Mouse (Mus musculus): ENCODE measurements around the gene Mrps18a.

Mrps18a gene

DNA sequence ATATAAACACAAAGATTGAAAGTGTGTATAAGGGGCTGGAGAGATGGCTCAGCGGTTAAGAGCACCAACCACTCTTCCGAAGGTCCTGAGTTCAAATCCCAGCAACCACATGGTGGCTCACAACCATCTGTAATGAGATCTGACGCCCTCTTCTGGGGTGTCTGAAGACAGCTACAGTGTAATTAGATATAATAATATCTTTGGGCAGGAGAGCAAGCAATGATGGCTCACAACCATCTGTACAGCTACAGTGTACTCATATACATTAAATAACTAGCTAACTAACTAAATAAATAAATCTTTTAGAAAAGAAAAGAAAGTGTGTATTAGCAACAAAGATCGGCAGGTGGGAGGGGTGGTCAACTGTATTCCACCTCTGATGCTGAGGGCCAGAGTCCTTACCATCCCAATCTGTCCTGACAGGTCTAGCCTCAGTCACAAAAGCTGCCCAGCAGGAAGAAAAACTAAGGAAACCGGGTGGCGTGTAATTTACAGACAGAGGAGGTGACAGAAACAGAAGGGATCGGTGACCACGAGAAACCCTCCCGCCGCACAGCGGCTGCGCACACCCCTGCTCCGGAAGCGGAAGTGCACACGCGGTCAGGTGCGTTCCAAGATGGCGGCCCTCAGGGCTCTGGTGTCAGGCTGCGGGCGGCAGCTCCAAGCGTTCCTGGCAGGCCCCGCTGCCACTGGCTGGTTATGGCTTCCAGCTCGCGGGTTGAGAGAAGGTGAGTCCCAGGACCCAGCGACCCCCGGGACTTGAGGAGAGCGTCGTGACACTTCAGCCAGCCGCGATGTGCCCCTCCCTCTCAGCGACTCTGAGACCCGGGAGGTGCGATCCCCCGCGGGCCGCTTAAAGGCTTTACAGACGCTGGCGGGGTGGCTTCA lies at the start of gene Mrps18a:
TSS of gene Mrps18a (plus strand) at position 585 of the 888 bp plus-strand sequence.
- DNase-seq (ENCODE audit: extremely low spot score, low spot score), result peak; percentile 82

DNA sequence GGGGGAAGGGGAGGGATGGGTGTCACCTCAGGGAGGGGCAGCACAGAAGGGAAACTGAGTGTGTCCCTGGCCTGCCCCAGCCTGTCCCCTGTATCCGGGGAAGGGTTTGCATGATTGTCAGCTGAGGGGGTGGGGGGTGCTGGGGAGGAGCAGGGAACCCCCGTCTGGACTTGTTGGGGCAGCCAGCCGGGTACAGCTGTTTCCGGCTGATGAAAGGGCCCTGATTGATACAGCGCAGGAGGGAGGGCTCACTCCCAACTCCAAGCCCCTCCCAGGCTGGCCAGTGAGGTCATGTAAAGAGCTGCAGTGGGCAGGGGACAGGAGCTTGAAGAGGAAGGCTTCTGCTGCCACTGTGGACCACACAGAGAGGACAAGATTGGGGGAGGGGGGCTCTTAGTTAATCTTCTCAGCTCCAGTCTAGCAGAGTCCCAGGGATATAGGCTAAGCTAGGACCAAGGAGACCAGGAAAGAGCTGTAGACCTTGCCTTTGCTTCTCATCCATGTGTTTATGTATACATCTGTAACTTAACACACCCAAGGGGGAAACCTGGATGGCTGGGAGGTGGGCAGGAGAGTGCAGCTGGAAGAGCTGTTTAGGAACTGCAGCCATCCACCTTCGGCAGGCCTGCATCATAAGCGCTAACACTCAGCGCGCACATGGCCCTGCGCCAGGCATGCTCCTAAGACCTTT lies 47.4 kb upstream of the Mrps18a start:
- peak; percentile 36 for DNase-seq (ENCODE audit: extremely low spot score, low spot score)

DNA sequence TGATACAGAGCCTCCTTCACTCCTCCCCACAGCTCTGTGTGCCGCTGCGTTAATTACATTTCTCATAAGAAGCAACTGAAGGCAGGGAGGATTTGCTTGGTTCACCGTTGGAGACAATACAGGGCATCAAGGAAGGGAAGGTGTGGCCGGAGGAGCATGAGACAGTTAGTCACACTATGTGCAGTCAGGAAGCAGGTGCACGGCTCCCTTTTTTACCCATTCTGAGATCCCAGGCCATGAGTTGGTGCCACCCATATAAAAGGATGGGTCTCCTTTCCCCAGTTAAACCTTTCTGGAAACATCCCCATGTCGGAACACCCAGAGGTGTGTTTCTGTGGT lies 46.8 kb upstream of the Mrps18a start:
- DNase-seq (ENCODE audit: extremely low spot score, low spot score), result no peak

GRCm38 (mm10) chr17:46070046-46070445 lies 40.7 kb upstream of the Mrps18a start:
- DNase-seq (ENCODE audit: extremely low spot score, low spot score), result no peak

DNA sequence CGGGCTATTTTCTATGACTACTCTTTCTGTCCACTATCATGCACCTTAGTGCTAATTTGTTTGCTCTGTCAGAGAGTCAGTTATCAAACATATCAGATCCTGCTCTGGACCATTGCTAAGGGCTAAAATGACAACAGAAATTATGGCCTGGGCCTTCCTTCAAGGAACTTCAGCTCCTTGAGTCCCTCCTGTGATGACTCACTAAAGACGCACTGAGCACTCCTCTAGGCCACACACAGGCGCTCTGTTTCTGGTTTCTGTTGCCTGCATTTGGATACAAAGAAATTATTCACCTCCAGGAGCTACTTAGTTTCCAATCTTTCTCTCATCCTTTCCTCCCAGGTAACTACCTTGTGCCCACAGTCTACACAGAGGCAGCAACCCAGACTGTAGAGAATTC lies 39.3 kb upstream of the Mrps18a start:
- no peak for DNase-seq (ENCODE audit: extremely low spot score, low spot score)

- DNase-seq (ENCODE audit: extremely low spot score, low spot score), result no peak
These were observed 37.0 kb upstream of the Mrps18a start for GRCm38 (mm10) chr17:46073730-46074301.

DNA sequence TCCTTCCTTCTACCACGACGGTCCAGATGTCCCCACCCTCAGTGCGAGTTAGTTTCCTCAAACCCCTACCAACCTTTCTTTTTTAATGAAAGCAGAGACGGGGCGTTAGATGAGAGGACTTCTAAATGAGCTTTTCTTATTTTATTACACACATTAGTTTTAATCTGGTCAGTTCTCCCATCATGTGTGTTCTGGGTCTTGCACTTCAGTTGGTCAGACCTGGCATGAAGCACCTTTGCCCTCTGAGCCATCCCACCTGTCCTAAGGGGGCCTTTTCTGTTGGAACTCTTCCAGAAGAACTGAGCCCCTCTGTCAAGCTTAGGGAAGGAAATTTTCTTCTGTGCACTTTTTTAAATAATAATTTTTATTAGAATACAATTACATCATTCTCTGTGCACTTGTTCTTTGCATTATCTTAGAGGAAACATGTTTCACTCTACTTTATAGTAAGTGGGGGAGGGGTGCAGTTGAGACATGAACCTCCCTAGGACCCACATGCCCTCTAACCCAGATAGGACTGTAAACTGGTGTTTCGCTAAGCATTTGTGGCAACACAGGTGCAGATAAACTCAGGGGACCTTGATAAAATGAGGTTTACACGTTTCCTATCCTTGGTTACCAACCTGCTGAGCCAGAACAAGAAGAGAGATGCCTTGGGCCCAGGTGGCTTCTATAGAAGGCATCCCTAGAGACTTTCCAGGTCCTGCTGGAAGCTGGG lies 36.2 kb upstream of the Mrps18a start:
- DNase-seq (ENCODE audit: extremely low spot score, low spot score), result no peak

DNA sequence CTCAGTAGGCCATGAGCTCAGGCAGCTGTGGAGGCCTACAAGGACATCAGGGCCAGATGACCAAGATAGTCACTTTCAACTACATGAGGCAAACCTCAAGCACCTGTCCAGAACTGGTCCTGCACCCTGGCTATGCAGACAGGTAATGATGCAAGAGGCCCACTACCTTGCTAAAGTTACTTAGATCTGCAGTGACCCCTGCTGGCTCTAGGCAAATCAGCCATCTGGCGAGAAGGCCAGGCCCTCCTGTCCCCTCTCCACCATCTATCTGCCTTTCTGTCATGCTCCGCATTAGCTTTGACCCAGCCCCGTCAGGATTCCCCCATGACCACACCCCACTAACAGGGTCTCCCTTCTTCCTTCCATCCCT lies 35.7 kb upstream of the Mrps18a start:
- DNase-seq (ENCODE audit: extremely low spot score, low spot score), result no peak

DNA sequence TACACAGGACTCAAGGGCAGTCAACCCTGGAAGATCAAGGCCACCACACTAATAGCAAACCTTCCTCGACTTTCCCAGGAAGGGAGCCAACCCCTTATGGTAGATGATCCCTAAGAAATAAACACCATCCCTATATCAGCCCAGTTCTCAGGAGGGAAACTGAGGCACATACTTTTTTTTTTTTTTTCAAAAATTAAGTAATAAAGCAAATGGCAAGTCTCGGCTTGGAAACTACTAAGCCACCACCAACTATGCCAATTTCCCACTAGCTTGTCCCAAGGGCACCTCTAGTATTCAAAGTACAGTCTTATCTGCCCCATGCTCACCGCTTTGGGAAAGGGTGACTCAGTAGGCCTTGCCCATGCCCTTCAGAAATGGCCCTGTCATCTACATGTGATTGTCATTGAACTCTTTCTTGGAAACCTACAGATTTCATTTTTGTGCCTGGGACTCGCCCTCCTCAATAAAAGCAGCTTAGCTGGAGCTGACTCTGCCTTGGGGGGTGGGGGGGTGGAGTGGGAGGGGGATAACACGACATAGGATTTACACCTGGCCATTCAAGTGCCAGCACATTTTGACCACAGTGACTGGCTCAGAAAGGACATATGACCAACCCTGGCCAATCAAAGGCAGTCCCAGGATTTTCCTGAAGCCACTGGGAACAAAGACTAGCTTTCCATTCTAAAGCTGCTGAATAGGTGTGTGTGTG lies 35.1 kb upstream of the Mrps18a start:
- no peak for DNase-seq (ENCODE audit: extremely low spot score, low spot score)

DNA sequence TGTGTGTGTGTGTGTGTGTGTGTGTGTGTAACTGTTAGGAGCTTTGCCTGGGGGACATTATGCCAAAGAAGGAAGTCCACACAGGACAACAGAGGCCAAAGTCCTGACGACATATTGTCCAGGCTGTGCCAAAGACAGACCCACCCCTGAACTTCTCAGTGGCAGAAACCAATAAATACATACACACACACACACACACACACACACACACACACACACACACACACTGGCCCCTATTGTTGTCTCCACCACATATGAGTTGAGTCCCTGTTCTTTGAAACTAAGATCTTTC lies 34.6 kb upstream of the Mrps18a start:
- no peak for DNase-seq (ENCODE audit: extremely low spot score, low spot score)

DNA sequence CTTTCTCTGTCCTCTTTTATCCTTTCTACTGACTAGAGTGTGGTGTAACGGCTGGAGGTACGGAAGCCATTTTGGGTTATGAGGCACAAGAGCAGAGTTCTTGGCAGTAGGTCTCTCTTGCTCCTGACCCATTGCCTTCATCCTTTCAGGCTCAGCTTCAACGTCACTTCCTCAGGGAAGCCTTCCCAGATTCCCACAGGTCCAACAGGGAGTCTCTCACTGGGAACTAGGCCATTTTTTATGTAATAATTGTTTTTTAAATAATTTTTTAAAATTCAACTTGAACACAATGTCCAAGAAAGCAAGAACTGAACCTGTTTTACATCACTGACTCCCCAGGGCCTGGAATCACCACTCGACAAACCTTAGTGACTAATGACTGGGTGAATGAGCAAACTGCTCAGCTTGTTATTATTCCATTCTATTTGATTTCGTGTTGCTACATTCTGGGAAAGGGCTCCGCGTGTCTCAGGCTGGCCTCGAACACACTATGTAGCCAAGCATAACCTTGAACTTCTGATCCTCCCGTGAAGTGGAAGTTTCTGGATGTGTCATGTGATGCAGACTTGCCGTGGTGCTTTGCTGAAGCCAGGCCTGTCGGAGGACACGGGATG lies 32.8 kb upstream of the Mrps18a start:
- DNase-seq (ENCODE audit: extremely low spot score, low spot score), result no peak

- DNase-seq (ENCODE audit: extremely low spot score, low spot score), result no peak
These were observed 31.7 kb upstream of the Mrps18a start for GRCm38 (mm10) chr17:46079037-46079436.

- DNase-seq (ENCODE audit: extremely low spot score, low spot score), result no peak
These were observed 30.4 kb upstream of the Mrps18a start for GRCm38 (mm10) chr17:46080388-46080787.

GRCm38 (mm10) chr17:46081042-46081441 lies 29.7 kb upstream of the Mrps18a start:
- no peak for DNase-seq (ENCODE audit: extremely low spot score, low spot score)

DNA sequence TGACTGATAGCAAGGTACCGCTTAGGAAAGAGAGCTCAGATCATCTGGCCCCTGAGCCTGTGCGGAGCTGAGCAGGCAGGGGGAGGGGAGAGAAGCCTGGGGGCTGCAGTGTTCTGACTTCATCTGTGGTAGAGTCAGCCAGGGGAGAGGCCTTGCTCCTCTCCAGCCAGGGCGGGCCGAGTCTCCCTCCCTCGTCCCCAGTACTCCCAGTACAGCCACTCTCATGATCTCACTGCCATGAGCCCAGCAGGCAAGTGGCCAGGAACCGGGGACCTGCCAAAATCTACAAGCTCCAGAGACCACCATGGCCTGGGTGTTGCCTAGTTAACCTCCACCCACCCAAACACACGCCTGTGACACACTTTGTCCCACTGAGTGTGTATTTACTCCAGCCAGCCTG lies 29.1 kb upstream of the Mrps18a start:
- no peak for DNase-seq (ENCODE audit: extremely low spot score, low spot score)

DNA sequence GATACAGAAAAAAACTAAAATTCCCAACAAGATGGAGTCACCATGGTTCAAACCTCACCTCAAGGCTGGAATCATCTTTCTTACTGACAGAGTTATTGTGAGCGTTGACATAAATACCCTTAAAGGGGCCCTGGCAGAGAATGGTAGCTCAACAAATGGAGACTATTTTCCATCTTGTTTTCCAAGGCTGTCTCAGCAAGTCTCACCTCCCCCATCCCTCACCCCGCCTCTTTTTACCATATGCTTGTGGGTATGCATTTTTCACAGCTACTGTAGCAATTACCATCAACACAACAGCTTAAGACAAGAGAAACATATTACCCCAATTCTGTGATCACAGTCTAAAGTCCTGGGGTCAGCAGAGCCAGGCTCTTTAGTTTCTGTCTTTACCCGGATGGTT lies 27.4 kb upstream of the Mrps18a start:
- DNase-seq (ENCODE audit: extremely low spot score, low spot score), result no peak

- DNase-seq (ENCODE audit: extremely low spot score, low spot score), result no peak
These were observed 26.7 kb upstream of the Mrps18a start for GRCm38 (mm10) chr17:46084091-46084501.

- DNase-seq (ENCODE audit: extremely low spot score, low spot score), result peak; percentile 78
These were observed 24.4 kb upstream of the Mrps18a start for GRCm38 (mm10) chr17:46086341-46086870.

GRCm38 (mm10) chr17:46091351-46091750 lies 19.4 kb upstream of the Mrps18a start:
- DNase-seq (ENCODE audit: extremely low spot score, low spot score), result no peak

- no peak for DNase-seq (ENCODE audit: extremely low spot score, low spot score)
These were observed 18.9 kb upstream of the Mrps18a start for GRCm38 (mm10) chr17:46091899-46092298.

GRCm38 (mm10) chr17:46098525-46098924 lies 12.3 kb upstream of the Mrps18a start:
- no peak for DNase-seq (ENCODE audit: extremely low spot score, low spot score)
